Mouse (Mus musculus) neural tube, embryonic 14.5 days (tissue): ENCODE measurements at regions not wholly inside any gene's neighbourhood (a gene's known extent, or its start where the extent isn't known, plus 50 kb on each side); places are given as distances from the start of the nearest gene placed in this dataset.

Source experiments
- ATAC-seq: fragments of 200-750 bp; cut with Nextera tagmentation; 2 replicates; pipeline ENCODE4 v1.8.0; 2017; ENCODE audit warnings: low read depth, mild to moderate bottlenecking, moderate TSS enrichment, moderate library complexity
- H3K27ac ChIP-seq: fragments of 300-500 bp; sonication (generic); 2 replicates; pipeline ENCODE4 v1.5.1; 2014; ENCODE audit warnings: low read depth, mild to moderate bottlenecking, control low read depth, low read length, moderate library complexity, mixed read lengths
- H3K27me3 ChIP-seq: fragments of 300-500 bp; sonication (generic); 2 replicates; pipeline ENCODE4 v1.6.1; 2014; ENCODE audit warnings: low read length; ENCODE audit not compliant: control insufficient read depth, insufficient read depth
- H3K36me3 ChIP-seq: fragments of 300-500 bp; sonication (generic); 2 replicates; pipeline ENCODE4 v1.6.1; 2014; ENCODE audit warnings: low read length, mixed read lengths; ENCODE audit not compliant: control insufficient read depth, insufficient read depth
- H3K4me1 ChIP-seq: fragments of 300-500 bp; sonication (generic); 2 replicates; pipeline ENCODE4 v1.6.1; 2014; ENCODE audit warnings: low read length; ENCODE audit not compliant: control insufficient read depth, insufficient read depth
- H3K4me2 ChIP-seq: fragments of 300-500 bp; sonication (generic); 2 replicates; pipeline ENCODE4 v1.6.1; 2014; ENCODE audit warnings: mild to moderate bottlenecking, low read depth, low read length, control low read depth
- H3K4me3 ChIP-seq: fragments of 300-500 bp; sonication (generic); 2 replicates; pipeline ENCODE4 v1.5.1; 2014; ENCODE audit warnings: low read depth, low read length, control low read depth, mixed read lengths
- H3K9ac ChIP-seq: fragments of 300-500 bp; sonication (generic); replicated peaks from 2 replicates; pipeline ENCODE4 v1.6.1; 2014; ENCODE audit warnings: low read depth, mild to moderate bottlenecking, control low read depth, low read length, mixed read lengths
- H3K9me3 ChIP-seq: fragments of 300-500 bp; sonication (generic); 2 replicates; pipeline ENCODE4 v1.6.1; 2016; ENCODE audit warnings: low read length; ENCODE audit not compliant: control insufficient read depth
- WGBS: fragments of 180-500 bp; shearing (Covaris S2); extraction: QIAGEN DNeasy Blood & Tissue Kit; methylation state at CpG from one replicate; pipeline ENCODE4 v1.1.7; 2014; 5-methylcytosine and 5-hydroxymethylcytosine counted together

GRCm38 (mm10) chr6:147718713-147719490 lies 243.3 kb downstream of the Ccdc91 start:
- H3K4me3 ChIP-seq = no peak overlapping the region
- no peaks in the 10 kb centered on the region for H3K27me3 ChIP-seq
- H3K4me1 ChIP-seq = no peaks in the 10 kb centered on the region
- H3K27ac ChIP-seq = no peak overlapping the region
- no peak overlapping the region for H3K4me2 ChIP-seq
- no peak overlapping the region for H3K9ac ChIP-seq
- ATAC-seq = no peak
- no peaks in the 10 kb centered on the region for H3K36me3 ChIP-seq
- H3K9me3 ChIP-seq = no peaks in the 10 kb centered on the region
- WGBS = 80% methylated on average over 10 of the region's 10 CpGs

GRCm38 (mm10) chr6:147719539-147719938 lies 243.9 kb downstream of the Ccdc91 start:
- Histone ChIP-seq H3K36me3 (no peaks in the 10 kb centered on the region), H3K4me2 (no peak overlapping the region), H3K4me3 (no peak overlapping the region), H3K9me3 (no peaks in the 10 kb centered on the region), H3K27me3 (no peaks in the 10 kb centered on the region), H3K27ac (no peak overlapping the region), H3K9ac (no peak overlapping the region), H3K4me1 (no peaks in the 10 kb centered on the region)
- ATAC-seq = no peak
- WGBS = 63% methylated on average over 8 of the region's 8 CpGs

GRCm38 (mm10) chr6:147723336-147723735 lies 247.7 kb downstream of the Ccdc91 start:
- no peak overlapping the region for H3K27ac ChIP-seq
- no peak for ATAC-seq
- no peak overlapping the region for H3K9ac ChIP-seq
- H3K27me3 ChIP-seq = no peaks in the 10 kb centered on the region
- WGBS = 95% methylated on average over 5 of the region's 5 CpGs
- no peaks in the 10 kb centered on the region for H3K36me3 ChIP-seq
- H3K4me2 ChIP-seq = no peak overlapping the region
- H3K4me3 ChIP-seq = no peak overlapping the region
- H3K4me1 ChIP-seq = no peaks in the 10 kb centered on the region
- H3K9me3 ChIP-seq = no peaks in the 10 kb centered on the region

GRCm38 (mm10) chr6:147726987-147727386 lies 251.4 kb downstream of the Ccdc91 start:
- H3K4me1 ChIP-seq = no peaks in the 10 kb centered on the region
- H3K4me2 ChIP-seq = no peak overlapping the region
- WGBS = 84% methylated on average over 4 of the region's 4 CpGs
- H3K9ac ChIP-seq = no peak overlapping the region
- H3K9me3 ChIP-seq = no peaks in the 10 kb centered on the region
- no peak overlapping the region for H3K4me3 ChIP-seq
- no peaks in the 10 kb centered on the region for H3K27me3 ChIP-seq
- H3K27ac ChIP-seq = no peak overlapping the region
- H3K36me3 ChIP-seq = no peaks in the 10 kb centered on the region
- no peak for ATAC-seq

GRCm38 (mm10) chr6:147727644-147728533 lies 252.3 kb downstream of the Ccdc91 start:
- no peaks in the 10 kb centered on the region for H3K9me3 ChIP-seq
- 85% methylated on average over 6 of the region's 6 CpGs for WGBS
- H3K36me3 ChIP-seq = no peaks in the 10 kb centered on the region
- H3K4me3 ChIP-seq = no peak overlapping the region
- H3K27me3 ChIP-seq = no peaks in the 10 kb centered on the region
- no peaks in the 10 kb centered on the region for H3K4me1 ChIP-seq
- ATAC-seq = no peak
- no peak overlapping the region for H3K4me2 ChIP-seq
- no peak overlapping the region for H3K9ac ChIP-seq
- H3K27ac ChIP-seq = no peak overlapping the region

GRCm38 (mm10) chr6:147729721-147730120 lies 254.1 kb downstream of the Ccdc91 start:
- no peaks in the 10 kb centered on the region for H3K4me1 ChIP-seq
- no peak overlapping the region for H3K4me3 ChIP-seq
- H3K4me2 ChIP-seq = no peak overlapping the region
- H3K36me3 ChIP-seq = no peaks in the 10 kb centered on the region
- no peak overlapping the region for H3K9ac ChIP-seq
- ATAC-seq = no peak
- no peaks in the 10 kb centered on the region for H3K27me3 ChIP-seq
- H3K9me3 ChIP-seq = no peaks in the 10 kb centered on the region
- H3K27ac ChIP-seq = no peak overlapping the region

GRCm38 (mm10) chr6:147738621-147739325 lies 263.1 kb downstream of the Ccdc91 start:
- Histone ChIP-seq H3K9ac (no peak overlapping the region), H3K4me2 (no peak overlapping the region), H3K4me3 (no peak overlapping the region), H3K36me3 (no peaks in the 10 kb centered on the region), H3K27me3 (no peaks in the 10 kb centered on the region), H3K9me3 (no peaks in the 10 kb centered on the region), H3K4me1 (no peaks in the 10 kb centered on the region), H3K27ac (no peak overlapping the region)
- no peak for ATAC-seq
- WGBS = 94% methylated on average over 5 of the region's 5 CpGs

GRCm38 (mm10) chr6:147741446-147741845 lies 265.8 kb downstream of the Ccdc91 start:
- 60% methylated on average over 7 of the region's 7 CpGs for WGBS
- no peak for ATAC-seq
- H3K36me3 ChIP-seq = no peaks in the 10 kb centered on the region
- no peaks in the 10 kb centered on the region for H3K27me3 ChIP-seq
- H3K9ac ChIP-seq = no peak overlapping the region
- H3K4me1 ChIP-seq = no peaks in the 10 kb centered on the region
- H3K4me2 ChIP-seq = no peak overlapping the region
- H3K4me3 ChIP-seq = no peak overlapping the region
- no peaks in the 10 kb centered on the region for H3K9me3 ChIP-seq
- no peak overlapping the region for H3K27ac ChIP-seq

GRCm38 (mm10) chr6:147744081-147744480 lies 268.5 kb downstream of the Ccdc91 start:
- no peak overlapping the region for H3K27ac ChIP-seq
- no peaks in the 10 kb centered on the region for H3K9me3 ChIP-seq
- H3K4me1 ChIP-seq = no peaks in the 10 kb centered on the region
- no peaks in the 10 kb centered on the region for H3K36me3 ChIP-seq
- no peak overlapping the region for H3K9ac ChIP-seq
- no peaks in the 10 kb centered on the region for H3K27me3 ChIP-seq
- H3K4me2 ChIP-seq = no peak overlapping the region
- 69% methylated on average over 3 of the region's 3 CpGs for WGBS
- H3K4me3 ChIP-seq = no peak overlapping the region
- no peak for ATAC-seq
